Mouse (Mus musculus): Measurements from ENCODE around the gene Mvp. TPM values are rescaled to one million over a fixed set of nuclear protein-coding genes. Genes with fewer than 3 reads are reported as not detected.

The Mvp gene
- total RNA-seq, 2 experiments from 2014 or later, result 45.3 to 50.1 TPM

DNA sequence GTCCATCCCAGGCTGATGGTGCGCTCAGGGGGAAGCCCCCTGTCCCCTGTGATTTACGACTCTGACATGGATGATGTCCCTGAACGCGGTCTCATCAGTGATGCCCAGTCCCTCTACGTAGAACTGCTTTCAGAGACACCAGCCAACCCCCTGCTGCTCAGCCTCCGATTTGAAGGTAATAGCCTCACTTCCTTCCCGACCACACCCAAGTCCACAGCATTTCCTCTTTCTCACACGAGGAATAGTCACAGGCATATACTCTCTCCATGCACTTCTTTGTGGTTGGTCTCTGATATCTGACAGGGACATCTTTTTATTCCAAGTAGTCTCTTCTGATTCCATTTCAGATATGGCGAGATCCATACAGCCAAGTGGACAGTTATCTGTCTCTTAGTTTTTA, 54.6 kb downstream of the Mvp start:
- intact Hi-C loops (cut with DNase I), result no loop called here

DNA sequence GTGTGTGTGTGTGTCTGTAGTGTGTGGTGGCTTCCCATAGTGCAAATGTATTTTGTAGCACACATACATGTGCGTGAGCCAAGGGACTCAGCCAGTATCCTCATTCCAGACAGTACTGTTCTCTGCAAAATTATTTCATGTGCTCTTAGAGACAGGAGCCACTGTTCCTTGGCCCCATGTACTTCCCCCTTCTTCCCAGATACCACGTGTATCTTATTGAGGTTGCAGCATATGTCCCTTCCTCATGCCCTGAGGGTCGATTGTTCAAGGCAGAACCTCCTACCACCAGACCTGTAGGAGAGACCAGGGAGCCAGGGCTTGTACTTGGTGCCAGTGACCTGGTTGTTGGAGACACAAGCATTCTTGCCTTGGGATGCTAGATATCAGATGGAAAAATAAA, 59.3 kb downstream of the Mvp start:
- intact Hi-C loops (cut with DNase I), result no loop called here
- DNase-seq, result no peak

More for the DNA sequence above, 54.6 kb downstream of the Mvp start:
- no peak for DNase-seq

DNA sequence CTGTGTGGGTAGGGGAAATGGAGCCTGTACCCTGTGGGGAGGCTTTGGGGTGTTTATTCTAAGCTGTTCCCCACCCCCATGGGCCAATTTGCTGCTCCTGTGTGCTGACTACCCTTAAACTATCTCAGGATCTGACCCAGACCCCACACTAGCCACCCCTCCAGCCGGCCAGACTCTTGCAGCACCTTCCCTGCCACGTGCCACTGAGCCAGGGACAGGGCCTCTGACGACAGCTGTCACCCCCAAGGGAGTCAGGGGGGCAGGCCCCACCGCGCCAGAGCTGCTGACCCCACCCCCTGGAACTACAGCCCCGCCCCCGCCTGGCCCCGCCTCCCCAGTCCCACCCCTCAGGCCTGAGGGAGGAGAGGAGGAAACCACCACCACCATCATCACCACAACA, 61.8 kb downstream of the Mvp start:
- intact Hi-C loops (cut with DNase I), result no loop called here
- no peak for DNase-seq

DNA sequence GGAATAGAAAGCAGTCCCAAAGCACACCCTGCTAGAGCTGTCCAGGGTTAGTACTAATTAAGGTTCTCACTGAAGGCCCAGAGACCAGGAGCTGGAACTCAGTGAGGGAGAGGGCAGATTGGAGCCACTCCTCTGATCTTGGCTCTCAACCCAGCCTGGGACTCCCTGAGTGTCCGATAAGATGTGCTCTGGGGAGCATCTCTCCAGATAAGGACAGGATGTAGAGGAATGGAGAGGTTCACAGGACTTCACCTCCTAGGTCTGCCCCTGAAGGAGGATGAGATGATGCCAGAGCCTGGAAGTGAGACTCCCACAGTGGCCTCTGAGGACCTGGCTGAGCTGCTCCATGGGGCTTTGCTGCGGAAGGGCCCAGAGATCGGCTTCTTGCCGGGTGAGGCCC, 62.7 kb downstream of the Mvp start:
- no peak for DNase-seq
- intact Hi-C loops (cut with DNase I), result loop anchor here (2.0 kb wide), 1 partner anchor 23 kb away; the partner anchor contains the start of gene Cdipt

DNA sequence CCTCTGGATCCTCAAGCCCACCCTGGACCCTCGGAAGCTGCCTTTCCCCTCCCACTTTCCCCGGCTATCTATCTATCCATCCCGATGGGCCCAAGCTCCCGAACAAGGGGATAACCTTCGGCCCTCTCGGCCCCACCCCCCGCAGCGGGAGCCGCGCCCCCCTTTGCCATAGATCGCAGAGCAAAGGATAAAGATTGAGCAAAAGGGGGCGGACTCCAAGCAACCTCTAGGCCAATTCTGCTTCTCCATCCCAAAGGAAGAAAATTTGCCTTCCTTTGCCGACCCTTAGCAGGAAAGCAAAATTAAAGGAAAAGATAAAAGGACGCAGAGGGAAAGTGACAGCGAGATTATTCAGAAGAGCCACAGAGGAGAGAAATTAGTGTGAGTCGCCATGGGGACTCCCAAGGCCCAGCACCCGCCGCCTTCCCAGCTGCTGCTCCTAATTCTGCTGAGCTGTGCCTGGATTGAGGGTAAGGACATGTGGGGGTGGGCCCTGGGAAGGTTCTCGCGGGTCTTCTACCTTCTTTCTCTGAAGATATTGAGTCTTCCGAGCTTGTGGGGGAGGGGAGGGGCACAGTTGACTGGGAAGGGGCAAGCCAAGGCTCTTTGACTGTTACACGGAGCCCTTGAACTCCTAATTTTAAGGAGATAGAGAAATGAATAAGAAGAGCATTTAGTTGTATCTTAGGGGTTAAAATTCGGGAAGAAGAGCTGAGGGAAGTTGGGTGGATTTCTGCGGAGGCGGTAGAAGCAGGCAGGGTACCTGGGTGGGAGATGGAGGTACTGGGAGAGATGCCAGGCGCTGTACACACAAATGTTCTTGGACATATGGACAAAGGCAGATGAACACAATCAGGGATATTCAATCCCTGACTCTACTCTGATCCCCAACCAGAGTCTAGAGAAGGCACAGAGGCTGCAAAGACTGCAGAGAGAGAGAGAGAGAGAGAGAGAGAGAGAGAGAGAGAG, 63.5 kb downstream of the Mvp start:
- intact Hi-C loops (cut with DNase I), result loop anchor here (2.0 kb wide), 1 partner anchor 24 kb away; the partner anchor contains the start of gene Cdipt
- DNase-seq, result no peak

DNA sequence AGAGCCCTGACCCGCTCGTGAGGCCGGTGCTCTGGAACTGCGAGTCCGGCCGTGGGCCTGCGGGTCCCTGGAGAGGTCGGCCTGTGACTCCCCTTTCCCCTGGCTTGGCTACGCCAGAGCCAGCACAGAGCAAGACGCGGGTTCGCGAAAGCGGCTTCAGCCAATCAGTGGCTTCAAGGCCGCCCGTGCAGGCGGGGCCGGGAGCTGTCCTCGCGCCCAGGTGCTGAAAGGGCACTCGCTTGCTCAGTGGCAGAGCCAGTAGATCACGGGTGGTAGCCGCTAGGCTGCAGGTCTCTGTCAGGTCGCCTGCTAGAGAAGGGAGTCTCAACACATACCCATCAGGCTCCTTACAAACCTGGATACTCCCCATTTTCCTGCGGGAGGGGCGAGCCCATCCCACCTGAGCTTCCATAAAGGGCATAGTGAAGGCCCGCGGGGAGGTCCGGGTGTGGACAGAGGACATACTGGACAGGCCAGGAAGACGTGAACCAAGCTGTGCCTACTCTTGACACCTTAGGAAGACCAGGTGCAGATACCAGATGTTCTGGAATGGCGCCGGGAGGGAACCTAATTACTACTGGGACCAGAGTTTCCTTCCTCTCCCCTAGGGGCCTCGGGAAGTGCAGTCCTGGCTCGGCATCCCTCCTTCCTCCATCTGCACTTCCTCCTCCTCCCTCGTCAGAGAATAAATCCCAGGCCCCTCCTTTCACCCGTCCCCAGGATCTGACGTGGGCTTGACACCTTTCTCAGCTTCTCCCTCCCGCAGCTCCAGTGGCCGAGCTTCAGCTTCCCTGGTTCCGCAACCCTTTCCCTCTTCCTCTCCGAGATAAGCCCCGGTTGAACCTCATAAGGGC, 64.4 kb downstream of the Mvp start, which contains the start of gene Sez6l2:
Sez6l2 (plus strand) TSS at position 771 of the 854 bp plus-strand sequence.
- intact Hi-C loops (cut with DNase I), result loop anchor here (1.0 to 5.0 kb wide), 3 partner anchors 25 to 128 kb away; partner anchors contain the start of genes Cdipt and Mvp

GRCm38 (mm10) chr7:126949403-126949792, 65.0 kb downstream of the Mvp start, which contains the start of gene Asphd1:
Asphd1 (minus strand) TSS chr7:126949582.
- DNase-seq, result no peak
- intact Hi-C loops (cut with DNase I), result loop anchor here (1.0 to 5.0 kb wide), 2 partner anchors 65 to 127 kb away; partner anchors contain the start of gene Mvp

More for the DNA sequence above, 64.4 kb downstream of the Mvp start, which contains the start of gene Sez6l2:
- peak; percentile 94 to 95 for DNase-seq

DNA sequence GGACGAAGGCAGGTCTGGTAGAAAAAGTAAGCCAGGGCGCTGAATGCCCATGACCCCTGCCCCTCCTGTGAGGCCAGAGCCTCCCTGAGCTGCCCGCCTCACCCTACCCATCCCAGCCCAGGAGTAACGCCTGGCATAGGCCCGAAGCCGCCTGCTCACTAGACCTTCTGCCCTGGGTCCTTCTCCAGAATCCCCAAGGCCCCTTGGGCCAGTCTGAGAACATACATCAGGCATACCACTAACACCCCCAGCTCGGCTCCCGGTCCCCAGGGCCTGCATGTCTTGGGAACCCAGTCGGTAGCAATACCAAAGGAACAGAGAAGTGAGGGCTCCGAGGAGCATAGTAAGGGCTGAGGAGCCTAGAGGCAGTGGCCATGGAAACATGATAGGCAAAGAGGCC, 65.8 kb downstream of the Mvp start:
- no peak for DNase-seq
- intact Hi-C loops (cut with DNase I), result loop anchor here (1.0 to 5.0 kb wide), 2 partner anchors 66 to 126 kb away; partner anchors contain the start of gene Mvp

GRCm38 (mm10) chr7:126946530-126946929, 67.9 kb downstream of the Mvp start:
- intact Hi-C loops (cut with DNase I), result loop anchor here (1.0 to 5.0 kb wide), 3 partner anchors 124 to 164 kb away; no protein-coding TSS in a partner anchor
- peak; percentile 36 to 68 for DNase-seq

GRCm38 (mm10) chr7:126941801-126942200, 72.6 kb downstream of the Mvp start:
- DNase-seq, result no peak
- intact Hi-C loops (cut with DNase I), result no loop called here

DNA sequence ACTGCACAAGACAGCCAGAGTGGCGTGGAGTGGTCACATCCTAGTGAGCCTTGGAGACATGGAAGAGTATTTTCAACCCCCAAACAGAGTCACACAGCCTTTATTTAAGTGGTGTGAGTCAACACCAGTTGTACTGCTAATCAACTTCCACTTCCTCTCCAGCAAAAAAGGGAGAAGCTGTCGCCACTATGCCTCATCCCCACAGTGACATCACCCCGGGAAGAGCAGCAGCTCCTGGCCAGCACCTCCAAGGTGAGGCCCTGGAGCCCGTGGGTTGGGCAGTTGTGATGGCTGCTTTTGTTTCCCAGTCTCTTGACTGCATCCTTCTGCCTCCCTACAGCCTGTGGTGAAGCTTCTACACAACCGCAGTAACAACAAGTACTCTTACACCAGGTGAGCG, 73.2 kb downstream of the Mvp start:
- DNase-seq, result no peak
- intact Hi-C loops (cut with DNase I), result no loop called here

Small RNAs within 50 kb of the gene (microRNA-seq; reads per million reads assigned to microRNA genes)
- 0 reads per million in 2 experiments for gene Gm44343

Other genes with a start within 250 kb of the Mvp start
- gene Gdpd3, start 248.3 kb downstream of the Mvp start, total RNA-seq (2021), result 1 to 10 TPM; 3.6 to 4.6 TPM
- 10 to 100 TPM; 61.9 to 71.7 TPM for gene Ypel3, start 237.7 kb downstream of the Mvp start, total RNA-seq (2021)
- under 1 TPM; 0.29 to 0.35 TPM for gene Tbx6, start 233.1 kb downstream of the Mvp start, total RNA-seq (2021)
- gene Ppp4c, start 222.1 kb downstream of the Mvp start, total RNA-seq (2021), result 10 to 100 TPM; 53.2 to 58.2 TPM
- 10 to 100 TPM; 10.1 to 11.0 TPM for gene Fam57b, start 217.0 kb downstream of the Mvp start, total RNA-seq (2021)
- not detected for gene 4930451I11Rik, start 183.0 kb downstream of the Mvp start, total RNA-seq (2021)
- not detected for gene Doc2a, start 167.2 kb downstream of the Mvp start, total RNA-seq (2021)
- gene Hirip3, start 152.6 kb downstream of the Mvp start, total RNA-seq (2021), result 10 to 100 TPM; 10.3 to 13.8 TPM
- gene Ino80e, start 152.2 kb downstream of the Mvp start, total RNA-seq (2021), result 10 to 100 TPM; 23.8 to 30.0 TPM
- gene Taok2, start 129.9 kb downstream of the Mvp start, total RNA-seq (2021), result 10 to 100 TPM; 65.6 to 65.7 TPM
- 10 to 100 TPM; 16.3 to 17.6 TPM for gene Tmem219, start 91.7 kb downstream of the Mvp start, total RNA-seq (2021)
- 1 to 10 TPM; 7.7 to 9.7 TPM for gene Kctd13, start 85.7 kb downstream of the Mvp start, total RNA-seq (2021)
- not detected for gene Asphd1, start 65.0 kb downstream of the Mvp start, total RNA-seq (2021)
- 10 to 100 TPM; 23.3 to 30.4 TPM for gene Sez6l2, start 64.1 kb downstream of the Mvp start, total RNA-seq (2021)
- gene Cdipt, start 38.7 kb downstream of the Mvp start, total RNA-seq (2021), result 10 to 100 TPM; 73.8 to 82.0 TPM
- gene Cdiptos, start 38.5 kb downstream of the Mvp start, total RNA-seq (2021), result under 1 TPM; 0.47 to 0.84 TPM
- gene Pagr1b, start 1.9 kb upstream of the Mvp start, total RNA-seq (2021), result not detected
- gene Pagr1a, start 2.7 kb upstream of the Mvp start, total RNA-seq (2021), result 10 to 100 TPM in 1 of 2 experiments, 1 to 10 TPM in 1; 6.4 to 19.6 TPM
- 10 to 100 TPM; 19.0 to 27.2 TPM for gene Gm42742, start 6.5 kb upstream of the Mvp start, total RNA-seq (2021)
- 1 to 10 TPM; 1.0 to 2.3 TPM for gene Prrt2, start 6.6 kb upstream of the Mvp start, total RNA-seq (2021)
- gene Maz, start 12.4 kb upstream of the Mvp start, total RNA-seq (2021), result 100 to 1,000 TPM; 106 to 113 TPM
- 10 to 100 TPM; 15.3 to 17.6 TPM for gene Kif22, start 27.9 kb upstream of the Mvp start, total RNA-seq (2021)
- gene Zg16, start 72.7 kb upstream of the Mvp start, total RNA-seq (2021), result not detected
- gene AI467606, start 76.7 kb upstream of the Mvp start, total RNA-seq (2021), result 1 to 10 TPM in 1 of 2 experiments, under 1 TPM in 1; 0.94 to 1.5 TPM
- under 1 TPM in 1 of 2 experiments, not detected in 1; 0.29 TPM for gene Qprt, start 107.6 kb upstream of the Mvp start, total RNA-seq (2021)
- under 1 TPM; 0.72 to 0.84 TPM for gene Spn, start 123.2 kb upstream of the Mvp start, total RNA-seq (2021)
- gene Cd2bp2, start 181.4 kb upstream of the Mvp start, total RNA-seq (2021), result 10 to 100 TPM; 46.8 to 49.2 TPM
- 10 to 100 TPM; 35.3 to 37.2 TPM for gene Tbc1d10b, start 193.8 kb upstream of the Mvp start, total RNA-seq (2021)
- 1 to 10 TPM; 1.7 to 2.5 TPM for gene Mylpf, start 194.3 kb upstream of the Mvp start, total RNA-seq (2021)
- 1 to 10 TPM; 6.8 to 8.8 TPM for gene Zfp553, start 218.4 kb upstream of the Mvp start, total RNA-seq (2021)
- 10 to 100 TPM; 11.5 to 15.5 TPM for gene Sept1, start 218.5 kb upstream of the Mvp start, total RNA-seq (2021)
- gene Zfp771, start 229.7 kb upstream of the Mvp start, total RNA-seq (2021), result 10 to 100 TPM; 14.3 to 15.9 TPM
- 10 to 100 TPM; 45.2 to 48.5 TPM for gene Dctpp1, start 246.1 kb upstream of the Mvp start, total RNA-seq (2021)

All from heart, postnatal 10 days (tissue).